Mouse (Mus musculus): ENCODE data around the gene Stk40. TPM values are rescaled to one million over a fixed set of nuclear protein-coding genes. Genes with fewer than 3 reads are reported as not detected.
A peak's percentile ranks its signal among the peaks of the same experiment; 100 is the strongest.

Stk40 gene
- polyA plus RNA-seq, 1 experiment from 2014 or later: 26.7 TPM

DNA sequence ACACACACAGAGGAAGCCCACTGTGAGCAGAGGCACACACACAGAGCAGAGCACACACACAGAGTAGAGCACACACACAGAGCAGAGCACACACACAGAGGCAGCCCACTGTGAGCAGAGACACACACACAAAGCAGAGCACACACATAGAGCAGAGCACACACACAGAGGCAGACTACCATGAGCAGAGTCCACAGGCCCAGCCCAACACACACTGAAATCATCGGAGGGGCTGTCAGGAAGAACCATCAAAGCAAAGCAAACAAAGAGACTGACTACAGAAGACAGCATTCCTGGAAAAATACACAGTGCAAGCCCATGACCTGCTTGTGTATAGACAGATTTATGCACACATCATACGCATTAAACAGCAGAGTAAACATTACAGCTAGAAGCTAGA is 52.1 kb downstream of the Stk40 start:
- peaks cover 11% of the 10 kb centered on the region for H3K4me1 ChIP-seq (ENCODE audit: insufficient read depth, low read depth, low read length)
- H3K36me3 ChIP-seq (ENCODE audit: insufficient read depth, low read length): peaks cover 6% of the 10 kb centered on the region; the same call in 1 of the 2 replicates
- peak; percentile 28 for DNase-seq (ENCODE audit: low spot score)
- no peak for TF ChIP-seq CTCF (IDR thresholded peaks at IDR 0.05)
- TF ChIP-seq EP300 (IDR thresholded peaks at IDR 0.05): no peak
- no peak overlapping the region for H3K9ac ChIP-seq (replicated peaks; ENCODE audit: low read depth)
- H3K27ac ChIP-seq (ENCODE audit: low read length): peak overlapping the region; percentile 73
- peak; percentile 40 for ATAC-seq
- no peaks in the 10 kb centered on the region for H3K27me3 ChIP-seq (replicated peaks; ENCODE audit: insufficient read depth, low read length)
- no peaks in the 10 kb centered on the region for H3K9me3 ChIP-seq (ENCODE audit: low read length)
- WGBS: 0% methylated on average over 2 of the region's 2 CpGs
- no peak overlapping the region for H3K4me2 ChIP-seq (replicated peaks; ENCODE audit: low read depth, low read length)
- no peak overlapping the region for H3K4me3 ChIP-seq (ENCODE audit: low read depth, low read length)

DNA sequence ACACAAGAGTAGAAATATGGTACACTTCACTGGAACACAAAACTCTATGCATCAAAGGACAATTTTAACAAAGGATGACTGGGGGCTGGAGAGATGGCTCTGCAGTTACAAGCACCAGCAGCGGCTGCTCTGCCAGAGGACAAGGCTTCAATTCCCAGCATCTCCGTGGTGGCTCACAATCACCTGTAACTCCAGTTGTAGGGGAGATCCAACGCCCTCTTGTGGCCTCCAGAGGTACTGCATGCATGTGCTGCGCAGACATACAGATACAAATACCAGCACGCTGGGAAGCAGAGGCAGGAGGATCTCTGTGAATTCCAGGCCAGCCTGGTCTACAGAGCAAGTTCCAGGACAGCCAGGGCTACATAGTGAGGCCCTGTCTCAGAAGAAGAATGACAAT is 52.9 kb downstream of the Stk40 start:
- DNase-seq (ENCODE audit: low spot score): no peak
- peak; percentile 85 for TF ChIP-seq CTCF (IDR thresholded peaks at IDR 0.05)
- TF ChIP-seq EP300 (IDR thresholded peaks at IDR 0.05): no peak
- Histone ChIP-seq H3K9ac (replicated peaks; ENCODE audit: low read depth) (no peak overlapping the region), H3K27me3 (replicated peaks; ENCODE audit: insufficient read depth, low read length) (no peaks in the 10 kb centered on the region), H3K4me1 (ENCODE audit: insufficient read depth, low read depth, low read length) (peaks cover 6% of the 10 kb centered on the region; the same call in 1 of the 2 replicates), H3K4me2 (replicated peaks; ENCODE audit: low read depth, low read length) (no peak overlapping the region), H3K36me3 (ENCODE audit: insufficient read depth, low read length) (peaks cover 3% of the 10 kb centered on the region; the same call in 1 of the 2 replicates), H3K4me3 (ENCODE audit: low read depth, low read length) (no peak overlapping the region), H3K9me3 (ENCODE audit: low read length) (no peaks in the 10 kb centered on the region), H3K27ac (ENCODE audit: low read length) (peak overlapping the region; percentile 73; the same call in 1 of the 2 replicates)
- WGBS: 58% methylated on average over 5 of the region's 5 CpGs
- ATAC-seq: no peak

DNA sequence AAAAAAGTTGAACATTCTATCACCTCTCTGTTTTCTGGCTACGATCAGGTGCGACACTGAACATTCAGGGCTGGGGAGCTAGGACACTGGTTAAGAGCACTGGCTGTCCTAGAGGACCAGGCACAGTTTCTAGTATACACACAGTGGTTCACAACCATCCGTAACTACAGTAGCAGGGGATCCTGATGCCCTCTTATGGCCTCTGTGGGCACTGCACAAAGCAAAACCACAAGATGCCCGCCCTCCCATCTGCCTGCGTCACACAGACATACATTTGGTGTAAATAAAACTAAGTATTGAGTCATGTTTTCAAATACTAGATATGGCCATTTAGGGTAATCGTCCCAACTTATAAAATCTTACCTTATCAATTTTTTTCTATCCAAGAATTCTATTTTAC is 53.8 kb downstream of the Stk40 start:
- H3K4me1 ChIP-seq (ENCODE audit: insufficient read depth, low read depth, low read length): peaks cover 6% of the 10 kb centered on the region; the same call in 1 of the 2 replicates
- no peak for DNase-seq (ENCODE audit: low spot score)
- no peak overlapping the region for H3K4me2 ChIP-seq (replicated peaks; ENCODE audit: low read depth, low read length)
- H3K4me3 ChIP-seq (ENCODE audit: low read depth, low read length): no peak overlapping the region
- no peaks in the 10 kb centered on the region for H3K9me3 ChIP-seq (ENCODE audit: low read length)
- no peak for ATAC-seq
- no peak overlapping the region for H3K9ac ChIP-seq (replicated peaks; ENCODE audit: low read depth)
- no peaks in the 10 kb centered on the region for H3K27me3 ChIP-seq (replicated peaks; ENCODE audit: insufficient read depth, low read length)
- peaks cover 3% of the 10 kb centered on the region; the same call in 1 of the 2 replicates for H3K36me3 ChIP-seq (ENCODE audit: insufficient read depth, low read length)
- TF ChIP-seq CTCF (IDR thresholded peaks at IDR 0.05): peak; percentile 54
- TF ChIP-seq EP300 (IDR thresholded peaks at IDR 0.05): no peak
- no peak overlapping the region for H3K27ac ChIP-seq (ENCODE audit: low read length)
- WGBS: 92% methylated on average over 6 of the region's 6 CpGs

DNA sequence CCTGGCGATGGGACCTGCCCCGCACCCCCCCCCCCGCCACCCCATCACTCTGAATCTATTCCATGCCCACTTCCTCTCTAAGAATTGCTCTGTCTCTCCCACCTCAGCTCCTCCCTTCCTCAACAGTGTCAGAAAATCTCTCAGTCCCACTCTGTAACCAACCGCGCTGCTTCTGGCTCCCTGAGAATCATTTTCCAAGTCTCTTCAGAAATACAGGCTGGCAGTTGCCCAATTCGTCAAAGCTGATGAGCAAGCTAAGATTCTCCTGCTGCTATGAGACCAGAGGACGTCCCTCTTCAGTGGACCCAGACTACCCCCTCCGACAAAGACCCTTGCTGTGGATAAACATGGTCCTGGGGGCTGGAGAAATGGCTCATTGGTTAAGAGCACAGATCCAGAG is 55.7 kb downstream of the Stk40 start:
- H3K36me3 ChIP-seq (ENCODE audit: insufficient read depth, low read length): no peaks in the 10 kb centered on the region; the same call in 1 of the 2 replicates
- no peak overlapping the region for H3K27ac ChIP-seq (ENCODE audit: low read length)
- H3K9me3 ChIP-seq (ENCODE audit: low read length): no peaks in the 10 kb centered on the region
- TF ChIP-seq EP300 (IDR thresholded peaks at IDR 0.05): no peak
- TF ChIP-seq CTCF (IDR thresholded peaks at IDR 0.05): no peak
- peak; percentile 53 for DNase-seq (ENCODE audit: low spot score)
- no peak for ATAC-seq
- no peak overlapping the region for H3K4me2 ChIP-seq (replicated peaks; ENCODE audit: low read depth, low read length)
- H3K4me3 ChIP-seq (ENCODE audit: low read depth, low read length): no peak overlapping the region
- no peaks in the 10 kb centered on the region for H3K27me3 ChIP-seq (replicated peaks; ENCODE audit: insufficient read depth, low read length)
- no peak overlapping the region for H3K9ac ChIP-seq (replicated peaks; ENCODE audit: low read depth)
- H3K4me1 ChIP-seq (ENCODE audit: insufficient read depth, low read depth, low read length): peaks cover 16% of the 10 kb centered on the region
- WGBS: 66% methylated on average over 8 of the region's 8 CpGs

DNA sequence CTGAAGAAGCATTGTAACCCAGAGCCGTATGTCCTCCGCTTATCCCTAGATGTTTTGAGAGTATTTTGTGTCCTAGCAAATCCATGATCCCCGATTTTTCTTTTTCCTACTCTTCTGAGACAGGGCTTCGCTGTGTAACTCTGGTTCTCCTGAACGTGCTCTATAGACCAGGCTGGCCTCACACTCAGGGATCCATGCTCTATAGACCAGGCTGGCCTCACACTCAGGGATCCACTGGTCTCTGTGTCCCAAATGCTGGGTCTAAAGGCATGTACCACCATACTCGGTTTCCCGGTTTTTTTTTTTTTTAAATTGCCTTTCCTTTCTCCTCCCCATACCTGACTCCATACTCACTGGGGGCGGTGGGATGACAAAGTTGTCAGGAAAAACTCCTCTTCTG is 57.2 kb downstream of the Stk40 start:
- no peak overlapping the region for H3K27ac ChIP-seq (ENCODE audit: low read length)
- H3K27me3 ChIP-seq (replicated peaks; ENCODE audit: insufficient read depth, low read length): no peaks in the 10 kb centered on the region
- no peak overlapping the region for H3K4me2 ChIP-seq (replicated peaks; ENCODE audit: low read depth, low read length)
- no peak overlapping the region for H3K9ac ChIP-seq (replicated peaks; ENCODE audit: low read depth)
- DNase-seq (ENCODE audit: low spot score) (no peak), ATAC-seq (no peak)
- TF ChIP-seq EP300 (IDR thresholded peaks at IDR 0.05) (no peak), CTCF (IDR thresholded peaks at IDR 0.05) (no peak)
- H3K36me3 ChIP-seq (ENCODE audit: insufficient read depth, low read length): no peaks in the 10 kb centered on the region; the same call in 1 of the 2 replicates
- no peak overlapping the region for H3K4me3 ChIP-seq (ENCODE audit: low read depth, low read length)
- WGBS: 91% methylated on average over 8 of the region's 8 CpGs
- H3K9me3 ChIP-seq (ENCODE audit: low read length): no peaks in the 10 kb centered on the region
- H3K4me1 ChIP-seq (ENCODE audit: insufficient read depth, low read depth, low read length): peaks cover 10% of the 10 kb centered on the region; the same call in 1 of the 2 replicates

DNA sequence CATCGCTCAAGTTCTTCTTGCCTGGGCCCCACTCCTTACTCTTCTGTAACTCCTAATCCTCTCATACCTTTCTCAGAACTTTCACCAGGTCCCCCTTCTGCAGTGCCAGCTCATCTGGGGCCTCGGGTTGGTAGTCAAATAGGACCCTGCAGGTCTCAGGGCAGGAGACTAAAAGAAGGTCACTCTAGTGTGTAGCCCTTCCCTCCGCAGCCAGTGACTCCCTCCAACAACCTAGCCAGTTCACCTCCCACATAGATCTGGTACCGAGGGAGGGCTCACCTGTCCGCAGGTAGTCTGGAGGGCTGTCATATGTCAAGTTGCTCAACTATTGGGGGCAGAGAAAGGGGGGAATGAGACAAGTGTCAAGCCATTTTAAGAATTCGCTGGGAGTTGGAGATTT is 57.7 kb downstream of the Stk40 start:
- Histone ChIP-seq H3K4me1 (ENCODE audit: insufficient read depth, low read depth, low read length) (peaks cover 13% of the 10 kb centered on the region; the same call in 1 of the 2 replicates), H3K9ac (replicated peaks; ENCODE audit: low read depth) (no peak overlapping the region), H3K36me3 (ENCODE audit: insufficient read depth, low read length) (peaks cover 3% of the 10 kb centered on the region; the same call in 1 of the 2 replicates), H3K4me2 (replicated peaks; ENCODE audit: low read depth, low read length) (no peak overlapping the region), H3K9me3 (ENCODE audit: low read length) (no peaks in the 10 kb centered on the region), H3K27me3 (replicated peaks; ENCODE audit: insufficient read depth, low read length) (no peaks in the 10 kb centered on the region), H3K4me3 (ENCODE audit: low read depth, low read length) (no peak overlapping the region), H3K27ac (ENCODE audit: low read length) (no peak overlapping the region)
- no peak for DNase-seq (ENCODE audit: low spot score)
- no peak for ATAC-seq
- 89% methylated on average over 6 of the region's 6 CpGs for WGBS
- TF ChIP-seq EP300 (IDR thresholded peaks at IDR 0.05): no peak
- TF ChIP-seq CTCF (IDR thresholded peaks at IDR 0.05): no peak
